Mouse (Mus musculus): ENCODE results near the gene Irf9.

Gene Irf9

DNA sequence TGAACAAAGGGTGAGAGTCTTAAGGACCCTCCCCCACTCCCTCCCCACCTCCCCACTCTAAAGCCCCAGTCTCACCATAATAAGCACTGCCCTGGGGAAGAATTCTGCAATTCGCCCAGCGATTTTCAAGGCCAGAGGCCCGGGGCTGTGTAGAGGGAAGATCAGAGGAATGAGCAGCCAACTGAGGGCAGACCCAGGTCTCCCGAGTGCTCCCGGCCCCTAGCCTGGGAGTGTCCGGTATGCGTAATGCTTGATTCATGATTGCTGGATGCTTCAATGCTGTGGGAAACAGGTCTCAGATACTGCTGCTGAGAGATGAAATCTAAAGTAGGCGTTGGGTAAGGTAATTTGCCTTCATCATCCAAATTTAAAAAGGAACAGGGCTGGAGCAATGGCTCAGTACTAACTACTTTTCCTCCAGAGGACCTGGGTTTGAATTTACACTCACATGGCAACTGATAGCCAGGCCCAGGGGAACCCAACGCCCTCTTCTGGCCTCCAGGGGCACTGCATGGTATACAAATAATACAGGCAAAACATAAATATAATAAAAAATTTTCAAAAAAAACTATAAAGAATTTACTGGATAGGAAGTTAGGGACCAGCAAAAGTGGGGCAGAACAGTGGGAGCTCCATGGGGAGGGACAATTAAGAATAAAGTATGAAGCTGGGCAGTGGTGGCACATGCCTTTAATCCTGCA lies 21.2 kb upstream of the Irf9 start:
- no peak for DNase-seq

DNA sequence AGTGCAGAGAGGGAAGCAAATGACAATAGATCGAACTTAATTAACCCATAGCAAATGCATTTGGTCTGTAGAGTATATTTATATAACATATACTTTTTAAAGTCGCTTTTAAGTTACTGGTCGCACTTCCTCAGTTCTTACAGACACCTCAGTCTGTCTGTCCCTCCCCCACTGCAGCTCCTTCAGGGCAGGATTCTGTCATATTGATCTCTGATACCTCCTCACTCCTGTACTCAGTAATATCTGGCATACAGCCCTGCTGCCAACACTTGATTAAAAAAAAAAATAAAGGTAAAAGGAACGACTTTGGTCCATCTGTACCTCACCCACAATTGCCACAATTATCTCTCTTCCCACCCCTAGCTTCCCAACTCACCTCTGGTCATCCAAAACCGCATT lies 19.1 kb upstream of the Irf9 start:
- no peak for DNase-seq

DNA sequence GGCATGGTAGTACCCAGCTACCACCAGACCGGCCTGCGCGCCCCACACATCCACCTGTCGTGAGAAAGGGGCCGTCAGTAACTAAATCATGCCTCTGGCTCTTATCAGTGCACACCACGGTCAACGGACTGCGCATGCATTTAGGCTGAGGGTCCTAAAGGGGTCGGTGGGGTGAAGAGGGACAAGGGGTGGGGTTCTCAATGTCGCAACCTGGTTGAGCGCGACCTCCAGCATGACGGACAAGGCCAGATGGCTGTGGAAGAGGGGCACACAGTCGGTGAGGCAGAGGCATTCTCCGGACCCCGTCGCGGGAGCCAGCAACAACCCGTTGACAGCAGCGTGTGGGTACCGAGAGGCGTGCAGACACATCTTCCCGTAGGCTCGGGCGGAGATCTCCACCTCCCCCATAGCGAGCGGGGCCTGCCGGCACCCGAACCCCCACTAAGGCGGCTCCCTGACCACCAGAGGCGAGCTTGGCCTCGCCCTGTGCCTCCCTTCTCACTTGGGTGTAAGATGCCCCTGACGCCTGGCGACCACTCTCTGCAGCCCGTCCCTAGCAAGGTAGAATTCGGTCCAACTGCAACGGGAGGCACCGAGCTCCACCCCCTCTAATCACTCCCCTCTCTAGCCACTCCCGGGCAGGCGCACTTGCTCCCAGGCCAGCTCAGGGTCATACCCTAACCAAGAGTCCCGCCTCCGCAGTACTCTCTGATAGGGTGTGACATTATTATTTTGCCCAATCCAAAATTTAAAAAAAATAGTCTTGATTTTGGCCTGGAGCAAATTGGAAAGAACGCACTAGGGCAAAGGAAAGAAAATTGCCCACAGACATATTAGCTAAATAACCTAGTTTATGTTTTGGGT lies 18.4 kb upstream of the Irf9 start, which contains the start of gene Emc9:
Gene Emc9 (minus strand): TSS at position 601 of the 864 bp plus-strand sequence.
- DNase-seq = peak; percentile 80

DNA sequence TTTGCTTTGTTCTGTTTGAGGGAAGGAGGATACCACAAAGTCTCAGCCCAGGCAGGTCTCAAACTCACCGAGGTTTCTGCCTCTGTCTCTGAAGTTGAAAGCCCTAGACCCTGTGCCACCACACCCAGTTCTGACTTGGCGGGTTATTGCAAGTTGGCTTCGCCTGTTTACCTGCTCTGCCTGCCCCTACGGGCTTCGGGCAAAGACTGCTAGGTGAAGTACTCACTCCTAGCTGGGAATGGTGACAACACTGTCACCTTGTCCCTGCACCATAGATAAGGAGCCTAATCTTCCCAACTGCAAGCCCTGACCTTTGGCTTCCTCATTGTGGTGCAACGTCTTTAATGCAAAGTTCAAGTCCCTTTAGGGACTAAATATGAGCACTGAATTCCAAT lies 17.8 kb upstream of the Irf9 start:
- no peak for DNase-seq

DNA sequence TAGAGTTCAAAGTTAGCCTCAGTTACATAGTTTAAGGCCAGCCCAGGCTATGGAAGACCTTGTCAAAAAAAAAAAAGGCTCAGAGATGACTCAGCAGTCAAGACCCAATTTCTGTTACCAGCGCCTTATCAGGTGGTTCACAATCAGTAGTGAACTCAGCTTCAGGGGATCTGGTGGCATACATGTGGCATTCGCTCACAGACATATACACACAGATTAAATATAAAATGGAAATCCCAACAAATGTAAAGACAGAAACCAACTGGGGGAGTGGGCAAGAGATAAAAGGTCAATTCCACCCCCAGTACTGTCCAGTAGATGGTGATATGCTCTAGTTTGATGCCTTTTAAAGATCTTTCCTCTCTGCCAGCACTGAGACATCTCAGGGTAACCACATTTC lies 17.2 kb upstream of the Irf9 start:
- DNase-seq = no peak

DNA sequence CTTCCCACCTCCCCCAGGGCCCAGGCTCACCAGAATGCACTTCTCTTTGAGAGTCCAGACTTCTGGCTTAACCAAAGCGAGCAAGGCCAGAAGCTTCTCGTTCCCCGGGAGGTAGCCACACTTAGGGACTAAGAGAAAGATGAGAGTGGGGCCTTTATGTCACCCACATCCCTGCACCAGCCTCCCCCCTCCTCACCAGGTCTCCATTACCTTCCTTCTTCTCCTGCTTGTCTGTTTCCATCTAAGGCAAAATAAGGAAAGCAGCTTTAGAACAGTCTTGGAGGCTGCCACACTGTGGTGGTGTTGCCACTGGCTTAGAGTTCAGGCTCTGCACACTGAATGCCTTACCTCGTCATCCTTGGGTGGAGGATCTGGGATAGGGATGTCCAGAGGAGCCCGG lies 14.1 kb upstream of the Irf9 start:
- no peak for DNase-seq

DNA sequence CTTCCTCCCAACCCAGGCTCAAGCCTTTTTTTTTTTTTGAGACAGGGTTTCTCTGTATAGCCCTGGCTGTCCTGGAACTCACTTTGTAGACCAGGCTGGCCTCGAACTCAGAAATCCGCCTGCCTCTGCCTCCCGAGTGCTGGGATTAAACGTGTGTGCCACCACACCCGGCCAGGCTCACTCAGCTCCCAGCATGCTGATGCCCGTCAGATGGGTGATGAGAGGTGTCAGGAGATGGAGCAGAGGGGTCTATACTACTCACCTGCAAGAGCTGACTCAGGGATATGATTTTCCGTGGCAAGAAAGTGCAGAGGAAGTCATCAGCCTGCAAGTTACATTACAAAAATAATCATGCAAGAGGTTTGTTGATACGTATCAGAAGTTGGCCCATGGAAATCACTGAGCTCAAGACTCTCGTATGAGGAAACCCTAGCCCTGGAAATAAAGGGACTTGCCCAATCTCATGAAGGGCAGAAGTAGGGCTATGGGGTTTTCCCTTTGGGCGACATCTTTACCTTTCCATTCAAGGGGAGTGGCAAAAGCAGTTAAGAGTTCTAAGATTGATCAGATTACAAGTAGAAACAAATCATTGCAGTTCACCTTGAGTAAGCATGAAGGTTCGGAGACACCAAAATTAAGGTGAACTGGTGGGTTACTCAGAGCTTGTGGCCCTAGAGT lies 13.5 kb upstream of the Irf9 start:
- DNase-seq = no peak

DNA sequence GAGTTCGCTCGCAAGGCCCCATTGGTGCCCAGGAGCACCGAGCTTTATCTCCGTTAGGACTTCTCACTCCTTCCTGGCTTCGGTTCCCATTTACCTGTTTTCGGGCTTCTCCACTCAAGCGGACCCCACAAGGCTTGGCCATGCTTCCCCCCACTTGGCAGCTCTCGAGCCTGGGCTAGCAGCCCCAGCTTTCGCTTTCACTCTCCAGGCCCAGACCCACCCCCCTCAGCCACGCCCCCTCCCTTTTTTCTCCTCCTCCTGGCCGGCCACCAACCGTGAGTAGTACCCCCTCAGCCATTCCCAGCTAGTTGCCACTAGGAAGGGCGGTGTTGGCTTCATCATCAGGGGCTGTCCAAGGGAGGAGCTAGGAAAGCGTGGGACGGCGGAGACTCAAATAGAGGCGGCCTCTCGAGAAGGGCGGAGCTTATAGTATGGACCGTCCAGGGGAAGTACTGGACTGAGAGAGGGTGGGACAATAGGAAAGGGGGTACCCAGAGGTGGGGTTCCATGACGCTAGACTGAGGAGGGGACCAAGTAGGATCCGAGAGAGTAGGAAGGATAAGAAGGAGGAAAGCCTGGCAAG lies 12.5 kb upstream of the Irf9 start, which contains the start of gene Psme2:
Gene Psme2 (minus strand): TSS at position 366 of the 583 bp plus-strand sequence.
- DNase-seq = peak; percentile 96

DNA sequence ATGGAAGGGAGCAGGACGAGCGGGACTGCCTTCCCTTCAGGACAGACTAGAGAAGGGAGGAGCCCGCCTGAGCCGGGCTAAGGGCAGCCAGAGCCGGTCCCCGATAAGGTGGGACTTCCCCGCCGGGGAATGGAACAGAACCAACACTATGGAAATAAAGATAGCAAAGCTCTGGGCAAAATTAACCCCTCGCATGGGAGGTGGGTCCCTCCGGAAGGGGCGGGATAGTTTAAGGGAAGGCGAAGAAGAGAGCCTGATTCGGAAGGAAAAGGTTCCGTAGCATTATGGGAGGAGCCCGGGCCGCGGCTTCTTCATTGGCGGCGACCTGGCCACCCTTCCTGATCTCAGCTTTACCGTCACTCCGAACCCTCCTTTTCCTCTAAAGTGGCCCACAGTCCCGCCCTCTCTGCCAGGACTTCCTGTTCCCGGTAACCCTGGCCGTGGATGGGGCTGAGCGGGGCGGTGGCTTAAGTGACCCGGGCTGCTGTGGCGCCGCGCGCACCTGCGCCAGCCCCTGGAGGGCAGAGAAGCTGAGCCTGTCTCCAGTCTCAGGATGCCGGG lies 12.0 kb upstream of the Irf9 start, which contains the start of gene Rnf31:
Gene Rnf31 (plus strand): TSS at position 378 of the 561 bp plus-strand sequence.
- DNase-seq = peak; percentile 96

DNA sequence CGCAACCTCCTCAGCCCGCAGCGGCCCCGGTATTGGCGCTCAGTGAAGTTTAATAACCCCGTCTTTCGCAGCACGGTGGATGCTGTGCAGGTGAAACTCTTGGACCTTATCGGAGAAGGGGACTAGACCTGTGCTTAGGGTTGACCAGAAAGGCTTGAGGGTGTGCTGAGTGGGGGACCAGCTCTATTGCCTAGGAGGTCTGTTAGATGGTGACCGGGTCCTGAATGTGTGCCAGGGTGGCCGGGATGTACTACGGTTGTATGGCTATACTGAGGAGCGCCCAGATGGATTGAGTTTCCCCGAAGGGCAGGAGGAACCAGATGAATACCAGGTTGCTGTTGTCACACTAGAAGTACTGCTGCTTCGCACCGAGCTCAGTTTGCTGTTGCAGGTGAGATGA lies 11.1 kb upstream of the Irf9 start:
- peak; percentile 46 for DNase-seq

DNA sequence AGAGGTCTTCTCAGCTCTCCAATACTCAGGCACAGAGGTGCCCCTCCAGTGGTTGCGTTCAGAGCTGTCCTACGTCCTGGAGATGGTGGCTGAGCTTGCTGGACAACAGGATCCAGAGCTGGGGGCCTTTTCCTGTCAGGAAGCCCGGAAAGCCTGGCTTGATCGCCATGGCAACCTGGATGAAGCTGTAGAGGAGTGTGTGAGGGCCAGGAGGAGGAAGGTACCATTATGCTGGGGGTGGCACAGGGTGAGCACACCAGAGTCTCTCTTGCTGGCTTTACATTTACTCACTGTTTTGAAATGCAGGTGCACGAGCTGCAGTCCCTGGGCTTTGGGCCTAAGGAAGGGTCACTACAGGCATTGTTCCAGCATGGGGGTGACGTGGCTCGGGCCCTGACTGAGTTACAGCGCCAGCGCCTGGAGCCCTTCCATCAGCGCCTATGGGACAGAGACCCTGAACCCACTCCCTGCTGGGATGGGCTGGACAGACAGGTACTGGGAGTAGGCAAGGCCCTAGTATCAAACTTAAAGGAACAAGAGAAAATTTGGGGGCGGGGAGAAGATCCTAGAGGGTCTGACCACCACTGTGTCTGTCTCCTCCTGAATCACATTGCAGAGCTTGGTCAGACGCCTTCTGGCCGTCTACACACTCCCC lies 7.2 kb upstream of the Irf9 start:
- DNase-seq = peak; percentile 65

DNA sequence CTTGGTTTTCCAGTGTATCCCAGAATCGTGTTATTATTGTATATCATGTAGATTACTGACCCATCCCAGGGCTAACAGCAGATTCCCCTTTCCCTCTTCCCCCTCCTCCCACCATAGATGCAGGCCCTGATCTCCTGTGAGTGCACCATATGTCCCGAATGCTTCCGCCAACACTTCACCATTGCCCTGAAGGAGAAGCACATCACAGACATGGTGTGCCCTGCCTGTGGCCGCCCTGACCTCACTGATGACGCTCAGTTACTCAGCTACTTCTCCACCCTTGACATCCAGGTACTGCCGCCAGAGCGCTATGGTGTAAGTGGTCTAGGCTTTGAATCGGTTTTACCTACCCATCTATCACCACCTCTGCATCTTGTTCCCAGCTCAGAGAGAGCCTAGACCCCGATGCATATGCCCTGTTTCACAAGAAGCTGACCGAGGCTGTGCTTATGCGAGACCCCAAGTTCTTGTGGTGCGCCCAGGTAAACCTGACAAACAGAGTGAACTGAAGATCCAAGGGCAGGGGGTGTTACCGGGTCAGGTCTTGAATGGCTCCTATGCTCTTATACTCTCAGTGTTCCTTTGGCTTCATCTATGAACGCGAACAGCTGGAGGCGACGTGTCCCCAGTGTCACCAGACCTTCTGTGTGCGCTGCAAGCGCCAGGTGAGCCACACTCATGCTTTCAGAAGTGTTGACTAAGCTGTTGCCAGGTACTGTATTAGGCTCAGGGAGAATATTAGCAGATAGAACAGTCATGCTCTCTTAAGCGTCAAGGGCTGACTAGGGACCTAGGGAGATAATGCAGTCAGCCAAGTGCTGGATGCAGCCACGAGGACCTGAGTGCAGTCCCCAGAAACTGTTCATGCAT lies 4.6 kb upstream of the Irf9 start:
- no peak for DNase-seq

DNA sequence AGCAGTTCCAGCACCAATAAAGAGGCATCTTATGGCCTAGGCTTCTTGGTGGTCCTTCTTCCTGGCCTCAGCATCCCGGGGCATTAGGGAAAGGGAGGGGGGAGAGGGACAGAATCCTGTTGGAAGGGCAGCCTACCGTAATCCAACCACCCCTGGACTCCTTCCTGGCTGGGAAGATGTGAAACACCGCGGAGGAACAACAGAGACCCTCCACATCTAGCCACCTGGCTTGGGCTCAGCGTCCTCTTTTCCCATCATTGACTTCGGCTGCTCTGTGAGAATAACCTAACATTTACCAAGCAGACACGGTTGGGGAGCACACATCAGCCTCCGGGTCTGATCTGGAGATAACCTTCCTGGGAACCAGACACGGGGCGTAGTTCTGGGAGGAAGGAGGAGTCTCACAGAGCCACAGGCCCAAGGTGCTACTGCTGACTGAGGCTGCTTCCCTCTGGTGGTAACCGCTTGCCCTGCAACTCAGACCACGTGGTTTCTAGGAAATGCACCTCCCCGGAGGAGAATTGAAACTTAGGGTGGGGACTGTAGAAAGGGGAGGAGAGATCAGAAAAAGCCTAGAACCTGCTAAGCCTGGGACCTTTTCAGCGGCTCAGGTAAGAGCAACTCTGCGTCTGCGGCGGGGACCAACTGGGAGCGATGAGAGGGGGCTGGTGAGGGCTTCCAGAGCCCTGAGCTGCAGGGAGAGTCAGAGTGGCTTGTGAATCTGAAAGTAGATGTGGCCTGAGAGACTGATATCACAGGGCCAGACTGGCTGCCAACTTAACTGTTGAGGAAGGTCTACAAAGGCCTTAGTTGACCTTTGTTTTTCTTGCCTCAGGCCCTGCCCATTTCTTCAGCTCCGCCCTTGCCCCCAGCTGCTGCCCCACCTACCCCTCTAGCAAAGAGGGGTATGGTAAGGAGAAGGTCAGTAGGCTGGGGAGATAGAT lies 534 bp downstream of the Irf9 start:
- peak; percentile 94 for DNase-seq

DNA sequence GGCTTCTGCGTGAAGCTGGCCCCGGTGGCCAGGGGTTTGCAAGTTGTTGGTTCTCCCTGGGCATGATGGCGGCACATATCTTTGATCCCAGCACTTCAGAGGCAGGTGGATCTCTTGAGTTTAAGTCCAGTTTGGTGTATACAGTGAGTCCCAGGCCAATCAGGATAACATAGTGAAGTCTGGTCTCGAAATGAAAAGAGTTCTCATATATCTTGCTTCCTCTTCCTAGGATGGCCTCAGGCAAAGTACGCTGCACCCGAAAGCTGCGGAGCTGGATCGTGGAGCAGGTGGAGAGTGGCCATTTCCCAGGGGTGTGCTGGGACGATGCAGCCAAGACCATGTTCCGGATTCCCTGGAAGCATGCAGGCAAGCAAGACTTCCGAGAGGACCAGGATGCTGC lies 1.5 kb downstream of the Irf9 start:
- no peak for DNase-seq

DNA sequence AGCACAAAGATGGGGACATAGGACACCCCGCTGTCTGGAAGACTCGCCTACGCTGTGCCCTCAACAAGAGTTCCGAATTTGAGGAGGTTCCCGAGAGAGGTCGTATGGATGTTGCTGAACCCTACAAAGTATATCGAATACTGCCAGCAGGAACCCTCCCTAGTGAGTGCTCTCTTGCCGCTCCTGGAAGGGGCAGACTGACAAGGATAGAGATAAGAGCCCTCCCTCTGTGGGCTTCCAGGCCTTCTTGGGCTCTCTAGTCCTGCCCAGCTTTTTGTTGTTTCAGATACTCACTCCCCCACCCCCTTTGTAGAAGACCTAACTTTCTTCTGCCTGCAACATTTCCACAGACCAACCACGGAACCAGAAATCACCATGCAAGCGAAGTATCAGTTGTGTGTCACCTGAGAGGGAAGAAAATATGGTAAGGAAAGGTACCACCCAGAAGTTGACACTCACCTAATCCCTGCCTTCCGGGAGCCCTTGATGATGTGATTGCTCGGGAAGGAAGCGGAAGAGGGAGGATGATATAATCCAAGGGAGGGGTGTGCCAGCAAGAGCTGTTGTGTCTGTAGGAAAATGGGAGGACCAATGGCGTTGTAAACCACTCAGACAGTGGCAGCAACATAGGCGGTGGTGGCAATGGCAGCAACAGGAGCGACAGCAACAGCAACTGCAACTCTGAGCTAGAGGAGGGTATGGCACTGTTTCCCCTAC lies 2.5 kb downstream of the Irf9 start:
- DNase-seq = no peak

DNA sequence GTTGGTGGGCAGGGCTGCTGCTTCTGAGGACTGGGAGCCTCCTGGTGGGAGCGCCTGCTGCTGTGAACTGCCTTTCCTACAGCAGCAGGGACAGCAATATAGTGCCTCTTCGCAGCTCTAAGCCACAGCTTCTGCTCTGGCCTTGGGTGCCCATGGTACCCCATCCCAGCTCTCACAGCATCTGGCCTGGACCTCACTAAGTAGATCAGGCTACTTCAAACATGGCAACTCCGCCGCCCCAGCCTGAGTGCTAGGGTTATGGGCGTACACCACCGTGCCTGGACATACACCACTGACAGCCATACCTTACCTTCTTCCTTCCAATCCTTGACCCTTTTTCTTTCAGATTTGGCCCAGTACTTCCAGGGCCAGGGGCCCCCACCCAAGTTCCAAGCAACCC lies 5.0 kb downstream of the Irf9 start:
- DNase-seq = no peak

DNA sequence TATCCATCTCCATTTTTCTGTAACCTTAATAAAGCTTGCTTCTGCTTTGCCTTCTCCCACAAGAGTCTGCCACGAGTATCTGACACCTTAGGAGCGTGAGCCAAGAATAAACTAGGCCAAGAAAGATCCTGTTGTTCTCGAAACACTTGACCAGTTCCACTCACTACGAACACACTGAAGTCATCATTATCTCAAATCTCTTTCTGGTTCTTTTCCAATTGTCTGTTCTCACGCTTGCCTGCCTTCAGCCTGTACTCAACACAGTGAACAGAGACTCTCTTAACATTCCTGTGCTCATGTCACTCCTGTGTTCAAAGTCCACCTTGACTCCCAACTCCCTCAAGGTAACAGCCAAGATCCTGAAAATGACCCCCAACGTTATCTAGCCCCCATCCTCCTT lies 10.0 kb downstream of the Irf9 start:
- DNase-seq = no peak

DNA sequence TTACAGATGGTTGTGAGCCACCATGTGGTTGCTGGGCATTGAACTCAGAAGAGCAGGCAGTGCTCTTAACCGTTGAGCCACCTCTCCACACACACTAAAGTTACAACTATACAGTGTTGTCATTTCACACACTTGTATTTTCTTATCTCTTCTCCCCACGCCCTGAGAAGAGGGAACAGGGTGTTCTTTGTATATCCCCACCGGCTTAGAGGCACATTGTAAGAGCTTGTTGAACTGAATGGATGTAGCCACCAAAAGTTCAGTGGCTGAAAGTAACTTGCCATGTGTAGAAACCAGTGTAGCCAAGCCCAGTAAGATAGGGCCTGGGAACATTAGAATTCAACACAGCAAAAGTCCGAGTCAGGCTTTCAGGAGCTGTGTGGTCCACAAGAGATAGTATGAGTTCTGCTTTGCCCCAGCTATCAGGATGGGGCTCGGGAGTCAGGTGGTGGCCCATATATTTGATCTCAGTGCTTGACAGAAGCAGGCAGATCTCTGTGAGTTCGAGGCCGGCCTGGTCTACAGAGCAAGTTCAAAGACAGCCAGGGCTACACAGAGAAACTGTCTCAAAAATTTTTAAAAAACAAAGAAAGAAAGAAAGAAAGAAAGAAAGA lies 11.3 kb downstream of the Irf9 start:
- DNase-seq = no peak

DNA sequence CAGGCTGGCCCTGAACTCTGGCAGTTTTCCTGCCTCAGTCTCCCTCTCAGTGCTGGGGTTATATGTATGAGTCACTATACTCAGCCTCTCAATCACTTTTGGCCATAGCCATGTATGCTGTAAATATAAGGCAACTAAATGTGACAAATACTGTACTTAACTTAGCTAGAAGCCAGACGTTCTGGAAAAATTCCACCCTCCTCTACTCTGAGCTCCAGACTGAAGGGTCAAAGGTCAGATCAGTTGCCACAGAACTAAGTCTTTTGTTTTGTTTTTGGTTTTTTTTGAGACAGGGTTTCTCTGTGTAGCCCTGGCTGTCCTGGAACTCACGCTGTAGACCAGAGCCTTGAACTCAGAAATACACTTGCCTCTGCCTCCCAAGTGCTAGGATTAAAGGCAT lies 12.5 kb downstream of the Irf9 start:
- no peak for DNase-seq
